Mouse (Mus musculus) urinary bladder, postnatal 4 days (tissue): ENCODE results near the gene Ctc1.

Experiments used
- DNase-seq, 2 experiments: peaks; one replicate each; pipeline ENCODE4 v3.0.0; 2021 to 2022; ENCODE audit warnings: low spot score in 2 of 2

Ctc1 gene

DNA sequence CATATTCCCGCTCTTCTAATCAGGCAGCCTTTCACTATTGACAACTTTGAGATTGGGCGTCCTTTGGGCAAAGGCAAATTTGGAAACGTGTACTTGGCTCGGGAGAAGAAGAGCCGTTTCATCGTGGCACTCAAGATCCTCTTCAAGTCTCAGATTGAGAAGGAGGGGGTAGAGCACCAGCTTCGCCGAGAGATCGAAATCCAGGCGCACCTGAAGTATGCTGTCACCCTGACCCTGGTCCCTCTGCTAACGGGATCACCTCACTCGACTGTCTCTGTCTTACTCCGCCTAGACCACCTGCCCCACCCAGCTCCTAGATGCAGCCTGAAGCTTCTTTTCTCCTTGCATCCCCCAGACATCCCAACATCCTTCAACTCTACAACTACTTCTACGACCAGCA, 32.4 kb downstream of the Ctc1 start:
- DNase-seq = no peak

GRCm38 (mm10) chr11:69050748-69051147, 35.0 kb downstream of the Ctc1 start:
- no peak for DNase-seq

DNA sequence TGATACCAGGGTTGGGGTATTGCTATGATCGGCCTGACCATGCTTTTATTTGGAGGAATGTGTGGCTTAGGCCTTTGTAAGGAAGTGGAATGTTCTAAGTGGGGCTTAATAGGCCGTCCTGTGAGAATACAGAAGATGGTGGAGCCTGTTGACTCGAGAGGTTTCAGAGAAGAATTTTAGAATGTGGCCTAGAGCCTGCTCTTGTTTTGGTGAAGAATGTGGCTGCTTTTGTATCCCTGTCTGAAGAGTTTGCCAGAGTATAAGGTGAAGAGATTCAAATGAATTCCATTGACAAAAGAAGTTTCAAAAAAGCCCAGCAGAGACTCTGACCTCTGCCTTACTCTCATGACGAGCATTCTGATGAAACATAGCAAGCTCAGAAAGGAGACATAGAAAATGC, 36.1 kb downstream of the Ctc1 start:
- DNase-seq = no peak

DNA sequence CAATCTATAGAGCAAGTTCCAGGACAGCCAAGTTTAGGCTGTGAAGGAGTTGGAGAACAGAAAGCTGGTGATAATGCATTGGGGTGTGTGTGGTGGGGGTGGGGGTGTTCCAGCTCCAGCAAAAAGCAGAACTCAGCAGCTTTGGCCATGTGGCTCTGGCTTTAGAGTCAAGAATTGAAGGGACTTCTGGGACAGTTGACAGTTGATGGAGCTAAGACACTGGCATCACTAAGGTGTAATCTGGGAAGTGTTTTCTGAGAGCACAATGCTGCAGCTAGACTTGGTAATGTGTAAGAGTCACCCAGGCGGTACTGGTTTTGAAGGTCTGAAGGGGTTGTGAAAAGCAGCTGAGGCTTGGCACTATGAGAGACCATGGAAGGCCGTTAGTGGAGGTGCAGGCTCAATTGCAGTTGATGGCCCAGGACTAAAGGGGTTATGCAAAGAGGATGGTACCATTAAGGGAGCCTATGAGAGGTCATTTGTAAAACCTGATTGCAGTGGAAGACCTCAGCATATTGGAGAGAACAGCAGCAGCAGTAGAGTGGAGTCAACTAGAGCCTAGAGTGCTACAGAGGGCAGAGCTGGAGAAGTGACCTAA, 37.2 kb downstream of the Ctc1 start:
- DNase-seq = no peak

DNA sequence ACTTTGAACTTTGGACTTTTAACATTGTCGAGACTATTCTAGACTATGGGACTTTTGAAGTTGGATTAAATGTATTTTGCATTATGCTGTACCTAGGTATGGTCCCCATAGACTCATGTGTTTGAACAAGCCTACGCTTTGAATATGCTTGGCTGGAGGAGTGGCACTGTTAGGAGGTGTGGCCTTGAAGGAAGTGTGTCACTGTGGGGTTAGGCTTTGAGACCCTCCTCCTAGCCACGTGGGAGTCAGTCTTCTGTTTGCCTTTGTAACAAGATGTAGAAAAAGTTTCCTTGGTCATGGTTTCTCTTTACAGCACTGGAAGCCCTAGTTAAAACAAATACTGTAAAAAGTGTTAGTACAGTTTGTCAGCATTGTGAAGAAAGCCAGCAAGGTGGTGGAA, 38.1 kb downstream of the Ctc1 start:
- no peak for DNase-seq

DNA sequence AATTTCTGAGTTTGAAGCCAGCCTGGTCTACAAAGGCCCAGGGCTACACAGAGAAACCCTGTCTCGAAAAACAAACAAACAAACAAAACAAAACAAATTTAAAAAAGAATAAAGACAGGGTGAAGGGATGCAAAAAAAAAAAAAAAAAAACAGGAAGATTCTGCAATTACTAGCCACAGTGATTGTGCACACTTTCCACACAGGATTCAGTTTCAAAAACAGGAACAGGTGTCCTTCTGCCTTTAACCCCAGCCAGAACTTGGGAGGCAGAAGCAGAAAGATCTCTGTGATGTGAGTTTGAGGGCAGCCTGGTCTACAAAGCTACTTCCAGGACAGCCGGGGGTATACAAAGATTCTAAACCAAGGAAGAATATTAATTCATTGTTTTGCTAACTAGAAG, 42.6 kb downstream of the Ctc1 start:
- no peak for DNase-seq

GRCm38 (mm10) chr11:69058729-69059356, 43.1 kb downstream of the Ctc1 start:
- DNase-seq = no peak

DNA sequence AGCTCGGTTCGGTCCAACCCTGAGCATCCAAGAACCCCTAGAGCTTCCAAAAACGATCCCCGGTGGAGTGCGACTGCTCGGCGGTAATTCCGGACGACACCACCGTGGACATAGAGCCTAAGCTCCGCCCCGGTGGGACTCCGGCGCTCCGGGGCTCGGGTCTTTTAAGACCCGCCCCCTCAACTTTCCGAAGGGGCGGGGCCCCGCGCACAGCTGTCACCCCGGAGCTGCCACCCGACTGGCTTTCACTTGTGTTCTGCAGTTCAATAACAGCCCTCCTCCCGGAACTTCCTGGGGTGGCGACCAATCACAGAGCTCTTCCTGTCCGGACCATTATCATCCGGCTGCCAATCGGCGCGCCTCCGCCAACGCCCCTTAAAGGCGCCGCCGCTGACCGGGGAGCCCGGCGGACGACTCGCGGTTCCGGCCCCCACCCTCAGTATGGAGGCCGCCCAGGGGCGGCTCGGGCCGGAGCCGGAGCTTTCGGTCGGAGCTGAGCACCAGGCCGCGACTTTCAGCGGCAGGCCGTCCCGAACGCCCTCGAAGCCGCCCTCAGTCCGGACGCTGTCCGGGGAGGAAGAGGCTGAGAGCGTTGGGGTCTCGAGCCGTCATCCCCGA, 43.8 kb downstream of the Ctc1 start, which contains the start of gene Borcs6:
Borcs6 (plus strand) TSS at position 361 of the 618 bp plus-strand sequence.
- DNase-seq = peak; percentile 94 to 95

GRCm38 (mm10) chr11:69059975-69060411, 44.3 kb downstream of the Ctc1 start:
- no peak for DNase-seq

- no peak for DNase-seq
Measured at GRCm38 (mm10) chr11:69060448-69061254, 44.9 kb downstream of the Ctc1 start.

DNA sequence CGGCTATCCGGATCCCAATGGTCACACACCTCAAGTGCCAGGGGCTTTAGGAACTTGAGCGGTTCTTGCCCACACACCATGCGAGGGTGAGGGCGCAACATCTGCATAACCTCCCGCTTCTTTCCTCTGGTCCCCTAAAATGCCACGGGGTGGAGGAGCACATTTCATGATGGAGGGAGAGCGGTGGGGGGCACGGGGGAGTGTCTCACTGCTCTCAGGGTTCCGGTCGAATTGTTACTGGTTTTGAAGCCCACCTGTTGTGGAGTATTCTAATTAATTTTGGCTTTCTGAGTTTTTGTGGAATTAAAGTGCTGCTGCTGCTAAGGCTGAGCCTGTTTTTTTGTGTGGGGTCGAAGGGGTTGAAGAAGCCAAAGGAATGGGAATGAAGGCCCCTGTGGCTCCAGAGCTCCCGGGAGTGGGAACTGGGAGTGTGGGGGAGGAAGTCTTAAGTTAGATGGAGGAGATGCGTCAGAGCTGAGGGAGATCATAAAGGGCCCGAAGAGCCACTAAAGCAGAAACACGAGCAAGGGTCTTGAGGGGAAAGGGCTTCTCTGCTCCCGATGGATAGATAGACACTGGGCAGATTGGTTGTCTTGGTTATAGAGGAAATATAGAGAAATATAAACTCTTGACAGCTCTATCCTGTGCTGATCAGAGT, 45.7 kb downstream of the Ctc1 start:
- no peak for DNase-seq

DNA sequence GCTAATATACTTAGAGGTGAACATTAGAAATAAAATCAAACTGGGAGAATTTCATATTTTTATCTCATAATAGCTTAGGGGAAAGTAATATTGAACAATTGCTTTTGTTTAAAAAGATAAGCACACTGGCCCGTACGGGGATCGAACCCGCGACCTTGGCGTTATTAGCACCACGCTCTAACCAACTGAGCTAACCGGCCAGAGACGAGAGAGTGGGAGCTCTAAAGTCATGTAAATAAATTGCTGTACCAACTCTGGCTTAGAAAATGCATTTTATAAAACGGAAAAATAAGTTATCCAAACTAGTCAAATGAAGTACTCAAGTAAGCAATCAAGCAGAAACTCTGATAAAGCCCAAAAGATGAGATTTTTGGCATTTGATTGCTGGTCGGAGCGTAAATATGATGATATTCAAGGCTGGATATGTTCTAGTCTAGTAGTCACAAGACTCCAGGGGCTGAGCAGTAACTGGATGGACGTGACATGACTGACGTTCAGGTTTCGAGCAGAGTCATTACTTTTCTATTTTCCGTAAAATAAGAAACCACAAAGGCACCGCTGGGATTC, 46.6 kb downstream of the Ctc1 start:
- no peak for DNase-seq

GRCm38 (mm10) chr11:69062761-69063224, 47.1 kb downstream of the Ctc1 start:
- peak; percentile 89 to 93 for DNase-seq

DNA sequence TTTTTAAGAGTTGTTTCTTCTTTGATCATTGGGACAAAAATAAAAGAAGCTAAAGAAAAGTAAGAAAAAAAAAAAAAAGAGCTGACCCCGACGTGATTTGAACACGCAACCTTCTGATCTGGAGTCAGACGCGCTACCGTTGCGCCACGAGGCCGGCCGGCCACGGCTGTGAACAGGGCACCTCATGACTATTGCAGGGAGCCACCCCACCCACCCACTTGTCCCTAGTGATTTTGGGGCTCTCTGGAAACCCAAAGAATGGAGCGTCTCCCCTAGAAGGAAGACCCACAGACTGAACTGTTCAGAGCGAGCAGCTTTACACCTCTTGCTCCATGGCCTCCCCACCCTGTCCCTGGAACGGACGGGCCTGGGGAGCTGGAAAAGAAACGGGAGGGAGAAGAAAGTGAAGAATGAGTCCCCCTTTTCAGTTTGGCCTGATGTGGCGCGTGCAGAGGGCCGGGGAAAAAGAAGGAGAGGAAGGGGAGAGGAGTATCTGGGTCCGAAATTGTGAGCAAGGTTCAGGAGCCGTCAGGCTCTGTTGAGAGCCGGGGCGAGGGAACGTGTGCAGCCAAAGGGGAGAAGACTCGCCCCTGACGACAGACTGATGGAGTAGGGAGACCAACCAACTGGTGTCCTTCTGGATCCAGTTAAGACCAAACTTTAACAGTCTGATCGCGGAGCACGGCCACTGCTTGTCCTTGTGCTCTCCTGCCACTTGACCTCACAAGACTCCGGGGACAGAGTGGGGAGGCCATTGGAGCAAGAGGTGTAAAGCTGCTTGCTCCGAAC, 47.9 kb downstream of the Ctc1 start:
- DNase-seq = peak; percentile 79 to 95

DNA sequence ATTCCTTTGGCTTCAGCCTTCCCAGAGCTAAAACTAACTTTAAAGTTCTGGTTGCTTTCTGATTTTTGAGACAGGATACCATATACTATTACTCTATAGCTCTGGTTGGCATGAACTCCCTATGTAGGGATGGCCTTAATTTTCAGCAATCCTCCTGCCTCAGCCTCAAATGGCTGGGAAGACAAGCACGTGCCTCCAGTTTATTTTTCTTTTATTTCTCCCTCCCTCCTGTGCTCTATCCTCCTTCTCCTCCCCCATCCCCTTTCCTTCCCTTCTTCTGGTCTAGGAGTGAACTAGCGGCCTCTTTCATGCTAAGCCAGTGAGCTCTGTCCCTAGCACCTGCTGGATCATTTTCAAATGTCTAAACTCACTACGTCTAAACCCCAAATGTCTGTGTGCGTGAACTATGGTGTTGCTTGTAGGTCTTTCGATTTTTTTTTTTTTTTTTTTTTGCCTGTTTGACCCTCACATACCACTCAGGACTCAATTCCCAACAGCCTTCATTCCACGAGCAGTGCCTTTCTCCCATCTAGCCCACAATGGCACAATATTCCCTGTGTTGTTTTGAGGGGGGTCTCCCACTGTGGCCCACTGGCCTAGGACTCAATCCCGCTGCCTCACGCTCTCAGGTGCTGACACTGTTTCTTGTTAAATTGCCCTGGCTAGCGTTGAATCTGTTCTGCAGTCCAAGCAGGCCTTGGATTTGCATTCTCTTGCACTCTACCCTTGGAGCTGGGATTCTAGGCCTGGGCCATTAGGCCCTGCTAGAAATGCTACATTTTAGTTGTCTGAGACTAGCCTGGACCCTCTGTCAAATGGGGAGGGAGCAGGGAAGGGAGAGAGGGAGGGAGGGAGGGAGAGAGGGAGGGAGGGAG, 48.8 kb downstream of the Ctc1 start:
- no peak for DNase-seq

GRCm38 (mm10) chr11:69065394-69065925, 49.7 kb downstream of the Ctc1 start:
- no peak for DNase-seq

DNA sequence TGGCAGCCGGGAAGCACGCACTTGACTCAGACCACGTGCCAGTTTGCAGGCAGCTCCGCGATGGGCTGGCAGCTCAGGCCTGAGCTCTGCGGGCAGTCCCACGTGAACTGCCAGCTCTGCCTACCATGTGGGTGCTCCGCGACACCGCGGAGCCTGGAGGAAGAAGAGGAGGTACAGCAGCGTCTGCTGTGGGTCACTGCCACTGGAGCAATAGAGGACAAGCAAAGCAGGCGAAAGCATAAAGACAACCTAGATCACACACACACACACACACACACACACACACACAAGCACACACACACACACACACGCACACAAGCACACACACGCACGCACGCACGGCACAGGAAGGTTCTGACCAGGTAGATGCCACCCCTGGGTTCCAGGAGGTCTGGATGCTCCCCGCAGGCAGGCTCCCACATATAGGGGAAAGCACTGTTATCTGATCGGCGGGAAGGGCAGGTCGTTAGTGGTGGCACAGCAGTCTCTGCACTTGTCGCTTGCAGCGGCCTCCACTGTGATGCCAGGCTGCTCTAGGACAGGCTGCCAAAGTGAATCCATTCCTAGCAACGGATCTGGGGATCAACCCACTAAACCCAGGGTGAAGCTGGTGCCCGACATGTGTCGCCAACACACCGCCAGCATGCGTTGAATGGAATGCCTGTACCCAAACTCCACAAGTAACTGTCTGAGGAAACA, 50.6 kb downstream of the Ctc1 start:
- no peak for DNase-seq

DNA sequence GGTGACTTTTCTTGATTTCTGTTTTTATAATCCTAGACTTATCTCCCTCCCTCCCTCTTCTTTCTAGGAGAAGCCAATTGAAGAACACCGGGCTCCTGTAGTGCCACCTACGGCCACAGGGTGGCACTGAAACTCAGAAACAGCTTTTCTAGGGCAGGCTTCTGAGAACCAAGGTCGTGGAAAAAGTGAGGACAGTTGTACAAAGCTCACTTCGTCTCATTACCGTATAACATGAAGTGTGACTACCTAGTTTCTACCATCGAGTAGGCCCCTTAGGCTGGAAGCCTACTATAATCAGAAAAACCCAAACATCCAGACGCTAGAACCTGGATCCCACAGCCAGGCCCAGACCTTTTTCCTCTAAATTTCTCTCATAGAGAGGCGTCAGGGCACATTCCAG, 51.2 kb downstream of the Ctc1 start:
- DNase-seq = peak; percentile 81 to 88

DNA sequence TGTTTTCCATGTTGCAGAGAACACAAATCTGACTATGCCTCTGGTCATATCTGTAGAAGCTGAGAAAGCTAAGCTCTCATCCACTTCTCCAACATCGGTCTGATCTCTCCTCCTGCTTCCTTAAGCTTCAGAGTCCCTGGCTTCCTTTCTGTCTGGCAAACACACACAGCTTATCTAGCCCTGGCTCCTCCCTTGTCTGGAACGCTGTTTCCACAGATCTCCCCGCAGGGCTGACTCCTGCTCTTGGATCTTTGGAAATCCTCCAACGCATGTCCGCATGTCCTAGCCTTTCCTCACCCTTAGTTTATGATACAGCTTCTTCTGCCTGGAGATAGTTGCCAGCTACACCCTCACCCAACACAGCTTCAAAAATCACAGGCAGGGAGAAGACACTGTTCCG, 51.9 kb downstream of the Ctc1 start:
- no peak for DNase-seq
